Mouse (Mus musculus) ES-E14 (cell line): ENCODE measurements at regions not wholly inside any gene's neighbourhood (a gene's known extent, or its start where the extent isn't known, plus 50 kb on each side); places are given as distances from the start of the nearest gene placed in this dataset.

Experiments used
- ZC3H11A ChIP-seq: IDR thresholded peaks from 2 replicates; pipeline ENCODE4 v1.6.1; 2012; ENCODE audit warnings: low read depth, mild to moderate bottlenecking, inconsistent platforms, low read length, borderline replicate concordance
- ZNF384 ChIP-seq: IDR thresholded peaks from 2 replicates; pipeline ENCODE4 v1.6.1; 2012; ENCODE audit warnings: low read depth, low read length, inconsistent platforms

GRCm38 (mm10) chr13:60355707-60356490 is 178.7 kb upstream of the Gas1 start:
- TF ChIP-seq ZNF384, result no peak
- TF ChIP-seq ZC3H11A, result no peak
